Mouse (Mus musculus): Measurements from ENCODE around the gene Tcaim. TPM values are rescaled to one million over a fixed set of nuclear protein-coding genes. Genes with fewer than 3 reads are reported as not detected.
A peak's percentile ranks its signal among the peaks of the same experiment; 100 is the strongest.
"Not testable (repeated sequence)": the region's sequence is repeated elsewhere in the genome, so short reads cannot be mapped to it uniquely, and the experiment has no call there.

Gene Tcaim
- polyA plus RNA-seq (2012; rRNA removed), result 4.6 and 4.8 TPM in 2 replicates

DNA sequence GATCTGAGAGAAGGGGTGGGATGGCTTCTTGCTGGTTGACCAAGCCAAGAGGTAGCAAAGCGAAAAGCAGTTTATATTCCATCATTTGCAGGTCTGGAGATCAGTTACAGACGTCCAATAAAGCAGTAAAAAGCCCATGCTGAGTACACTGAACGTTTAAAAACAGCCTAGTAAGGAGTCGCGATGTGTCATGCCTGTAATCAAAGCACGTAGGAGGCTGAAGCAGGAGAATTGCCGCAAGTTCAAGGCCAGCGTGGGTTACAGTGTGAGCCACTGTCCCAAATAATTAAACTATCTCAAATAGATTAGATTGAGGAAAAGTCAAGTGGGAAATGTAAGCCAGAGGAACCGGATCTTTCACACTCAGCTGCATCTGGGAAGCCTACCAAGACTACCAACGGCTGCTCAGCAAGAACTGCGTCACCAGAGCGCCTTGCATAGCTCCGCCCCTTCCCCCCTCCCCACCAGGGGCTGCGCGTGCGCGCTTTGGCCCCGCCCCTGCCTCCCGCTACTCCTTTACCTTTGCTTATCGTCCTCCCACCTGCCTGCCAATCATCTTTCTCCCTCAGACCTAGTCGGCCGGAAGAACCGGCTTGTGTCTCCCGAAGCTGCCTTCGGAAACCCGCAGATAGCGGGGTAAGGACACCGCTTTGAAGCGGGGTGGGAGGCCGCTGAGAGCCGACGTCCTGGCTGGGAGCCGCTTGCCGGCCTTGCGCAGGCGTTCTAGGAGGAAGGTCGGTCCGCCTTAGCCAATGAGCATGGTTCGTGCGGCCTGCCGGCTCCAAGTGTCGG is at the start of gene Tcaim:
TSS of gene Tcaim (plus strand) at position 487 of the 792 bp plus-strand sequence.
- peak; percentile 70 for DNase-seq (ENCODE audit: low read depth)

- DNase-seq (ENCODE audit: low read depth), result no peak
Observed at GRCm38 (mm10) chr9:122757614-122758013, 47.7 kb upstream of the Tcaim start.

DNA sequence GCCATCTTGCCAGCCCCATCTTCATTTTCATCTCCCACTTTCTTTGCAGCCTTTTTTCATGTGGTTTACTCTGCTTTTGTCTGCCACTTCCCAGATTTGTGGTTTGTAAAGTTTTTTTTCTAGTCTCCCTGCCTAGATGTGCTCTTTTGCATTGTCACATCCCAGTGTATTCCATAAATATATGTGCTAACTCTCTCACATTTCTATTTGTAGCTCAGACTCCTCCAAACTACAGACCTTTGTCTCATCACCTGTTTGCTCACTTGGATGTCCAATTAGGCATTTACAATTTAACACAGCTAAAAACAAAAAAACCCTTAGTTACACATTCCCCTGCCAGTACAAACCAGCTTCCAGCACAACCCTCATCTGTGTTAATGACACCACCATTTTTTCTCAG is 45.2 kb upstream of the Tcaim start:
- no peak for DNase-seq (ENCODE audit: low read depth)

- no peak for DNase-seq (ENCODE audit: low read depth)
Observed at GRCm38 (mm10) chr9:122785231-122785630, 20.1 kb upstream of the Tcaim start.

GRCm38 (mm10) chr9:122786534-122786933 is 18.8 kb upstream of the Tcaim start:
- DNase-seq (ENCODE audit: low read depth), result no peak

DNA sequence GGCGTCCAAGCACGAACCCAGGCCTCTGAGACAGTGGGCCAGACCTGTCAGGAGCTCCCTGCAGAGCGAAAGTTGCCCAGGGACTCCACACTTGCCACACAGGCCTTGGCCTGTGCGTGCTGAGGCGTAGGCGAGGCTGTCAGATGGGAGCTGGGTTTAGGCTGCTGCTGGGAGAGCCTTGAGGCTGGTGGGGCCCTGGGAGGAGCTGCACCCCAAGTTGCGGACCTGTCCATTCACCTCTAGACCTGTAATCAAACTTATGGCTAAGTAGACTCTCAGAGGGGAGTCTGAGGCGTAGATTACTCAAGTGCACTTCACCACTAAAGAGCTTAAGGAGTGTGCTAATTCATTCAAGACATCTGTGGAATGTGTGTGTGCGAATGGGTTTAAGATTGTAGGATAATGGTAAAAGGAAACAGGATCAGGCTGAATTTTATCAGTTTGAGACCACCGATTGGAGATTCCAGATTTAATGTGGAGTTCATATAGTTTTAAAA is 554 bp downstream of the Tcaim start:
- DNase-seq (ENCODE audit: low read depth), result no peak

- no peak for DNase-seq (ENCODE audit: low read depth)
Observed at GRCm38 (mm10) chr9:122807186-122807585, 1.8 kb downstream of the Tcaim start.

DNA sequence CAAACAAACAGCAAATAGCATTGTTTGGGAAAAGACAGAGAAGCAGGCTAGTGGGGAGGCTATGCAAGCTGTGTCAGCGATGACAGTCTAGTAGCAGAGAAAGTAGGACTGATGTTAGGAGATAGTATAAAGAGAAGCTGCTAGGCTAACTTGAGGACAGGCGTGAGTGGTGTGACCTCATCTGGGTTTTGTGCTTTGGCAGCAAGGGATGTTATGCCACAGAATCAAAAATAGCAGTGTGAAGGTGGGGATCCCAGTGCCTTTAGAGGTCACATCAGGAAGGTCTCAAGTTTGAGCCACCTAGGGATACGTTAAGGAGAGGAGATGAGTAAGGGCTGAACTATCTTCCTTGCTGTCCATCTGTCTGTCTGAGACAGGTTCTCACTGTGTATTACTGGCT is 4.9 kb downstream of the Tcaim start:
- DNase-seq (ENCODE audit: low read depth), result no peak

- DNase-seq (ENCODE audit: low read depth), result no peak
Observed at GRCm38 (mm10) chr9:122812386-122812785, 7.0 kb downstream of the Tcaim start.

GRCm38 (mm10) chr9:122814775-122815174 is 9.4 kb downstream of the Tcaim start:
- DNase-seq (ENCODE audit: low read depth), result no peak

DNA sequence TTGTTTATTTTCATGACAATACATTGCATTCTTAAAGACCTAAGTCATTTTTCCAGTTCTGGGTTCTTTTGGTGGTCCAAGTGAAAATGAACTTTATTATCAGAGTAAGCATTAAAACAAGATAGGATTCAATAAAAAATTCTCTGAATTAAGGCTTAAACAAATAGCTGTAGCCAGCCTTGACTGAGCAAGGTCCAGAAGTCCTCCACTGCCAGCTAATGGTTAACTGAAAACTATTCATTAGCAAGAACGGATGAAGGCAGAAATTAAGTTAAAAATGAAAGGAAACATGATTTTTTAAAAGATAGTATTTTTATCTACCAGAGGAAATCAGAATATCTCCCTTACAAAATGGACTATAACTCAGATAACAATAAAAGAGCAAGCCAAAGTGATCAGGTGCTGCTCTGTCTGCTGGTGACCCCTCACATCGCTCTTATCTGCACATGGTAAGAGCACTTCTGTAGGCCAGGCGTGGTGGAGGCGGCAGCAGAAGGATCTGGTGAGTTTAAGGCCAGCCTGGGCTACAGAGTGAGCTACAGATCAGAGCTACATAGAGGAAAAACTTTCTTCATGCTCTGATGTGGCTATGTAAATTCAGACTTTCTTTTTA is 10.0 kb downstream of the Tcaim start:
- no peak for DNase-seq (ENCODE audit: low read depth)

DNA sequence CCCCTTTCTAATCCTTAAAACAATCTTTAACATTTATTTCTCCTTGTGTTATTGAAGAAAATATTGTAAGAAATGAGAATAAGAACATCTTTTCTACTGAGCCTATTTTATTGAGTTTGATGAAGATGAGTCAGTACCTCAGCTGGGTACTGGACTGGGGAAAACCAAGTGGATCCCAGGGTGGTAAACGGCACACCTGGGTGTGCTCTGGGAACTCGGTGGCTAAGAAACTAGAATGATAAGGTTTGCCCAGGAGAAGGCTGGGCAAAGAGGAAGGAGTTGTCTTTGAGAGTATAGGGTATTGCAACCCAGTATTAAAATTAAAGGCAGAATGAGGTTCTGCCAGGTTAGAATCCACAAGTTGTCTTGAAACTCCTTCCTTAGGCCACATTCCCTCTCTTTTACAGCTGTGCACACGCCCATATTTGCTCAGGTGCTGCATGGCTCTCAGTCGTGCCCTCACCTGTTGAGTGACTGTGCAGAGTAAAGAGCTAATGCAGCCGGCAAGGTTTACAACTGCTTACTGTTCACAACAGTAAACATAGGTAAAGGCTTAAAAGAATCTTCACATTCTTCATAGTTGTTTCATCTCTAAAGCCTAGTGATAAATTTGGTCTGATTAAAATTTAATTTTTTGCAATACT is 18.2 kb downstream of the Tcaim start:
- DNase-seq (ENCODE audit: low read depth), result no peak

DNA sequence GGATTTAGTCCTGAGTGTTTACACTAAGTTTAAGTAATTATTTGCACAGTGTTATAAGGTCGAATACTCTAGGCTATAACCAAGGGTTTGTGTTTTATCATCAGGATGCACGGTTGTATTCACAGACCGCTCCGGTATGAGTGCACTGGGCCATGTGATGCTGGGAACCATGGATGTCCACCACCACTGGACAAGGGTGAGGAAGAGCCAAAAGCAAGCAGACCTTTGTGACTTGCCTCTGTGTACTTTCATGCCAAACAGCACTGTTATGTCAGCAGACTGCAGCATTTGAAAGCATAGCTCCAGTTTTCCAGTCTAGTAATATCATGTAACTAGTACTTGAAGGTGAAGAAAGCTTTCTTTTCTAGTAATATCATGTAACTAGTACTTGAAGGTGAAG is 21.4 kb downstream of the Tcaim start:
- DNase-seq (ENCODE audit: low read depth), result no peak

DNA sequence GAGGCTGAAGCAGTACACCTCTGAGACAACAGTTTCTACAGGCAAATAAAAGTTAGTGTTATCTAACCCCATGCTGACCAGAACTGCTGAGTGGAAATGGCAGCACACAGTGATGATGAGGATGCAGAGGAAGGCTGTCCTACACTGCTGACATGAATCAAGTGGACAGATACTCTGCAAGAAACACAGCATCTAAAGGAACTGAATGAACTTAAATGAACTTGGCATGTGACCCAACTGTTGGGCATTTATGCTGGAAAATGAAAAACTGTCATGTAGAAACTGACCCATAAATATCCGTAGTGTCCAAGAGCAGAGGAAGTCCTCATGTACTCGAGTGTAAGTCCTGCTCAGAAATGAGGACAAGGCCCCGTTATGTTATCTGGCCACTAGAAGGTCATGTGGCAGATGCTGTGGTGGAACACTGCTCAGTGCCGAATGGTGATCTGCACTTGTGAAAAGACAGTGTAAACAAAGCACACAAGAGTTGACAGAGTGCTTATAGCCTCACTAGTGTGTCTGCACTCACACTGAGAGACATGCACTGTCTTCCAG is 24.6 kb downstream of the Tcaim start:
- DNase-seq (ENCODE audit: low read depth), result no peak

- no peak for DNase-seq (ENCODE audit: low read depth)
Observed at GRCm38 (mm10) chr9:122836126-122836525, 30.8 kb downstream of the Tcaim start.

GRCm38 (mm10) chr9:122836790-122837189 is 31.5 kb downstream of the Tcaim start:
- DNase-seq (ENCODE audit: low read depth), result no peak

DNA sequence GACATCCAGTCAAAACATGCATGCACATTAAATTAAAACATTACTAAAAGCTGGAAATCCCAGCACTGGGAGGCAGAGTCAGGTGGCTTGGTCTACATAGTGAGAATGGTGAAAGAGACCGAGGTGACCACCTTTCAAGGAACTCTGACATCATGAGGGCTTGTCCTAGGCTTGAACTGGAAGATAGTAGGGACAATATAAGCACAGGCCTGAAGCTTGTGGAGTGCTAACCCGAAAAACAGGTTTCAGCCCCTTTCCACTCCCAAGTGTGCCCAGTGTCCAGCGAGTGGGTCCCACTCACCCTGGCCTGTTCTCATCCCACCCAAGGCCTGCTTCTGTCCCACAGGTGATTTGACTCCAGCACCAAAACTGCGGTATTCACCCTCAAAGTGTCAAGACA is 31.9 kb downstream of the Tcaim start:
- no peak for DNase-seq (ENCODE audit: low read depth)

DNA sequence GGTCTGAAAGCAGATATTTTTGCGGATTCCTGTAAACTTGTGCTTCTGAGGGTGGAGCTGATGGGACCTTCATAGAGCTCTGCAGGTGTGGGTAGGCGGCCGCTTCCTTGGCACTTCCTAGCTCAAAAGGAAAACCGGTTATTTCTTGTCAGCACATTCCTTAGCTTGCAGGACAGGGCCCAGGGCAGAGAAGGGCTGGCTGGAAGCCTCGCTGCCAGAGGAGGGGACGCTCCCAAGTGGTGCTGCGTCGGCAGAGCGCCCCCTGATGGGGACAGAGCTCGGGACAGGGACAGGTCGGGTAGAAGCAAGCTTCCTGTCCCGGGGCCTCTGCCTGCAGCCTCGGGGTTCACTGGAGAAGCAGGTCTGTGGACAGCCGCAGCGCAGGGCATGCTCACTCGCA is 32.3 kb downstream of the Tcaim start:
- no peak for DNase-seq (ENCODE audit: low read depth)

GRCm38 (mm10) chr9:122843760-122844159 is 38.4 kb downstream of the Tcaim start, which contains the start of gene Gm35549:
TSS of gene Gm35549 (minus strand) at chr9:122844035.
- no peak for DNase-seq (ENCODE audit: low read depth)

DNA sequence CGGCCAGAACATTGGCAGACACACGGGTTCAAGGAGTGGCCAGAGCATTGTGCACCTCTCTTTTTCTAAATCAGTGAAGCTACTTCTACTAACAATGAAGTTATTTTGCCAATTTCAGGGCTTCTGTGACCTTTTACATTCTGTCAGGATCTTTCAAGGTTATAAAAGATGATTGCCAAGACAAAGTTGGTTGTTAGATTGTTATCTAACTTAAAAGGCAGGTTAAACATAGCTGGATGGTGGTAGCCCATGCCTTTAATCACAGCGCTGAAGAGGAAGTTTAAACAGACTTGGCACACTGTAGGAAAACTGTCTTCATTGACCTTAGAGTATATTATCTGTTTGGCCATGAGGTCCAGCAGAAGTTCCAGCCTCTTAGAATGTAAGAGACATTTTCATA is 40.3 kb downstream of the Tcaim start:
- no peak for DNase-seq (ENCODE audit: low read depth)

- no peak for DNase-seq (ENCODE audit: low read depth)
Observed at GRCm38 (mm10) chr9:122846156-122846555, 40.8 kb downstream of the Tcaim start.

GRCm38 (mm10) chr9:122847811-122848311 is 42.5 kb downstream of the Tcaim start:
- not testable (repeated sequence) for DNase-seq (ENCODE audit: low read depth)

All from gonadal fat pad, adult 2 months (tissue).